13 mouse cellular contexts compared by ENCODE assay signal in genomic region chr11:35513343-35513742, GRCm38 (mm10).
DNase-seq lines count a peak whose midpoint lies in the region; ATAC-seq lines count a peak whose summit lies in the region.
"Had no signal": no experiment of that assay in that cellular context is flagged by ENCODE, and none has a peak within 500 bp of the region (broad histone marks: within the 10 kb centered on the region; RNA-seq: fewer than 3 reads in every experiment).

No protein-coding gene starts in this region.

- no peak overlapping the region for H3K9ac ChIP-seq in limb, embryonic 12.5 days (replicated peaks)
- H3K9ac ChIP-seq in forebrain, embryonic 15.5 days (replicated peaks): no peak overlapping the region
- H3K9ac ChIP-seq: heart, embryonic 13.5 days had no signal

- 59% methylated on average over 6 of the region's 6 CpGs for WGBS in limb, embryonic 12.5 days
- 49% methylated on average over 6 of the region's 6 CpGs for WGBS in limb, embryonic 10.5 days
- WGBS in forebrain, embryonic 15.5 days: 5% methylated on average over 6 of the region's 6 CpGs

- no peak overlapping the region for H3K4me2 ChIP-seq in limb, embryonic 12.5 days
- no peak overlapping the region for H3K4me2 ChIP-seq in forebrain, embryonic 15.5 days (replicated peaks)
- H3K4me2 ChIP-seq: heart, embryonic 13.5 days had no signal

- peaks cover 51% of the 10 kb centered on the region for H3K4me1 ChIP-seq in limb, embryonic 12.5 days (replicated peaks)
- peaks cover 53% of the 10 kb centered on the region for H3K4me1 ChIP-seq in limb, embryonic 10.5 days
- peaks cover 13% of the 10 kb centered on the region for H3K4me1 ChIP-seq in forebrain, embryonic 15.5 days

- no peaks in the 10 kb centered on the region for H3K27me3 ChIP-seq in limb, embryonic 12.5 days
- no peaks in the 10 kb centered on the region for H3K27me3 ChIP-seq in limb, embryonic 10.5 days (ENCODE audit: low read depth, poor library complexity, severe bottlenecking)
- H3K27me3 ChIP-seq in forebrain, embryonic 15.5 days: 0 out of 2 replicates have a peak, but pooled peaks cover 7% of the 10 kb centered on the region
- H3K27me3 ChIP-seq: heart, embryonic 13.5 days had no signal

- 0 out of 2 replicates have a peak, but pooled peaks cover 5% of the 10 kb centered on the region for H3K9me3 ChIP-seq in limb, embryonic 12.5 days
- H3K9me3 ChIP-seq in limb, embryonic 10.5 days (replicated peaks): no peaks in the 10 kb centered on the region
- no peaks in the 10 kb centered on the region for H3K9me3 ChIP-seq in forebrain, embryonic 15.5 days
- H3K9me3 ChIP-seq: heart, embryonic 13.5 days had no signal

- no peak overlapping the region for H3K4me3 ChIP-seq in limb, embryonic 12.5 days (replicated peaks)
- no peak overlapping the region for H3K4me3 ChIP-seq in limb, embryonic 10.5 days
- no peak overlapping the region for H3K4me3 ChIP-seq in forebrain, embryonic 15.5 days
- H3K4me3 ChIP-seq: heart, embryonic 13.5 days had no signal

- DNase-seq in limb, embryonic 10.5 days (ENCODE audit: low spot score): no peak
- peak; percentile 65 for DNase-seq in mesoderm, embryonic 11.5 days (ENCODE audit: low read depth, low spot score)
- peak; percentile 86 for DNase-seq in retina, postnatal 1 day
- DNase-seq in lung, postnatal 10 days: no peak
- no peak for DNase-seq in ovary, postnatal 10 days (ENCODE audit: low spot score)
- DNase-seq: B cell, adult 2 months; kidney, adult 11 months; lung, postnatal 14 days; right cerebral cortex, postnatal 4 days had no signal

- no peak for ATAC-seq in limb, embryonic 12.5 days (ENCODE audit: insufficient number of reproducible peaks, insufficient read depth, low FRiP score, low TSS enrichment, low read depth)
- peak; percentile 49; the same call in 1 of the 2 replicates for ATAC-seq in forebrain, embryonic 15.5 days (replicated peaks)
- ATAC-seq in inflammation-experienced regulatory T-cells, adult 6 months: no peak

- no peaks in the 10 kb centered on the region for H3K36me3 ChIP-seq in limb, embryonic 12.5 days
- H3K36me3 ChIP-seq in limb, embryonic 10.5 days: peaks cover 6% of the 10 kb centered on the region; the same call in 1 of the 2 replicates
- H3K36me3 ChIP-seq in forebrain, embryonic 15.5 days: no peaks in the 10 kb centered on the region
- H3K36me3 ChIP-seq: heart, embryonic 13.5 days had no signal

- peak overlapping the region; percentile 32 for H3K27ac ChIP-seq in limb, embryonic 12.5 days
- no peak overlapping the region; the same call in 1 of the 2 replicates for H3K27ac ChIP-seq in limb, embryonic 10.5 days
- 0 out of 2 replicates have a peak overlapping the region, but pooled peaks have one; percentile 12 for H3K27ac ChIP-seq in forebrain, embryonic 15.5 days (replicated peaks)
- H3K27ac ChIP-seq: heart, embryonic 13.5 days had no signal

Comparison
In these comparisons a context has a peak if more than half of its experiments do, and no peak if none do; other contexts are left out.
1. DNase-seq: peak in mesoderm, embryonic 11.5 days (single experiment) and retina, postnatal 1 day (single experiment); none in limb, embryonic 10.5 days (single experiment), lung, postnatal 10 days (single experiment) and ovary, postnatal 10 days (single experiment).